Mouse (Mus musculus) G1E (cell line): ENCODE results near the gene Mmrn2.

Source experiments
- CTCF ChIP-seq: IDR thresholded peaks from 2 replicates; pipeline ENCODE4 v1.5.1; 2012; ENCODE audit warnings: low read depth, low read length, inconsistent platforms, mixed read lengths
- GATA1 ChIP-seq: IDR thresholded peaks from 2 replicates; pipeline ENCODE4 v1.6.1; 2012; ENCODE audit warnings: borderline replicate concordance, low read length, inconsistent platforms, mixed read lengths
- GATA2 ChIP-seq: IDR thresholded peaks from 2 replicates; pipeline ENCODE4 v1.6.1; 2012; ENCODE audit warnings: low read depth, low read length, inconsistent platforms, borderline replicate concordance
- POLR2AphosphoS5 ChIP-seq: IDR thresholded peaks from 2 replicates; pipeline ENCODE4 v1.6.1; 2012; ENCODE audit warnings: low read depth, low read length, inconsistent platforms; ENCODE audit not compliant: insufficient replicate concordance
- TAL1 ChIP-seq: conservative IDR thresholded peaks from 2 replicates; pipeline ENCODE4 v1.6.1; 2012; ENCODE audit warnings: low read depth, low read length, inconsistent platforms, mixed read lengths

DNA sequence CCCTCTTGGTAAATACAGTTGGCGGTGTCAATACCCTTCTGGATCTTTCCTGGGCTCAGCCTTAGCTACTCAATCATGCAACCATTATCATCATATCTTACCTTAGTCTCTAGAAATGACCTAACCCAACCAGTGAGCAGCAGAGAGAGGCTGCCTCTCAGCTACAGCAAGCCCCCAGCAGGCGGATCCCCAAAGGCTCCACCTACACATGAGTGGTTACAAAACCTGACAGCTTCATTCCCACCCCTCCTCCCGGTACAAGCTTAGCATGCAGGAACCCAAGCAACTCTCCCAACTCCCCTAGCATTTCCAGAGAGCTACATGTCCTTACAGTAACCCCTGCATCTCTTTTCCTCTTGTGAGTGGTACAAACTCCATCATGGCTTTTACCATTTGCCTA is 24.8 kb downstream of the Mmrn2 start:
- TF ChIP-seq CTCF (no peak), GATA1 (no peak), TAL1 (no peak), GATA2 (no peak), POLR2AphosphoS5 (no peak)
